Mouse (Mus musculus) intestine, embryonic 15.5 days (tissue): Measurements from ENCODE around the gene Cacna1s. TPM values are rescaled to one million over a fixed set of nuclear protein-coding genes. Genes with fewer than 3 reads are reported as not detected.

Experiments used
- ATAC-seq: fragments of 200-750 bp; cut with Nextera tagmentation; 2 replicates; pipeline ENCODE4 v1.8.0; 2017; ENCODE audit warnings: moderate TSS enrichment, moderate library complexity
- H3K27ac ChIP-seq: fragments of 300-500 bp; sonication (generic); 2 replicates; pipeline ENCODE4 v1.5.1; 2015; ENCODE audit warnings: mild to moderate bottlenecking, inconsistent platforms
- H3K27me3 ChIP-seq: fragments of 300-500 bp; sonication (generic); replicated peaks from 2 replicates; pipeline ENCODE4 v1.6.1; 2015; ENCODE audit warnings: inconsistent platforms
- H3K36me3 ChIP-seq: fragments of 300-500 bp; sonication (generic); 2 replicates; pipeline ENCODE4 v1.6.1; 2015; ENCODE audit warnings: inconsistent platforms
- H3K4me1 ChIP-seq: fragments of 300-500 bp; sonication (generic); replicated peaks from 2 replicates; pipeline ENCODE4 v1.6.1; 2015; ENCODE audit warnings: inconsistent platforms
- H3K4me2 ChIP-seq: fragments of 300-500 bp; sonication (generic); replicated peaks from 2 replicates; pipeline ENCODE4 v1.6.1; 2015; ENCODE audit warnings: mild to moderate bottlenecking, inconsistent platforms
- H3K4me3 ChIP-seq: fragments of 300-500 bp; sonication (generic); replicated peaks from 2 replicates; pipeline ENCODE4 v1.5.1; 2015; ENCODE audit warnings: inconsistent platforms
- H3K9ac ChIP-seq: fragments of 300-500 bp; sonication (generic); 2 replicates; pipeline ENCODE4 v1.6.1; 2015; ENCODE audit warnings: inconsistent platforms
- H3K9me3 ChIP-seq: fragments of 300-500 bp; sonication (generic); 2 replicates; pipeline ENCODE4 v1.6.1; 2016; ENCODE audit warnings: inconsistent platforms
- WGBS: fragments of 180-500 bp; shearing (Covaris S2); methylation state at CpG from one replicate; pipeline ENCODE4 v1.1.7; 2015; 5-methylcytosine and 5-hydroxymethylcytosine counted together
- polyA plus RNA-seq: library from polyadenylated mRNA; unstranded; fragments of >200 nt; fragmentation: Nextera tagmentation; extraction: Ambion mirVana; gene quantifications from 2 replicates; pipeline ENCODE4 v1.2.1, GENCODE M21; 2015

Gene Cacna1s
- 0.15 TPM in 1 of 2 replicates, not detected in the other for polyA plus RNA-seq

GRCm38 (mm10) chr1:136052547-136052946 is at the start of gene Cacna1s:
Gene Cacna1s, plus strand, starts transcription at chr1:136052750.
- H3K9ac ChIP-seq: no peak within 1 kb of the TSS
- H3K27ac ChIP-seq: no peak within 1 kb of the TSS
- H3K27me3 ChIP-seq: peaks cover 29% of the 10 kb centered on the region
- no peak within 1 kb of the TSS for H3K4me3 ChIP-seq
- no peaks in the 10 kb centered on the region for H3K9me3 ChIP-seq
- WGBS: 46% methylated on average over 11 of the region's 11 CpGs
- ATAC-seq: no peak
- H3K4me2 ChIP-seq: no peak within 1 kb of the TSS
- H3K4me1 ChIP-seq: peaks cover 9% of the 10 kb centered on the region; the same call in 1 of the 2 replicates
- no peaks in the 10 kb centered on the region for H3K36me3 ChIP-seq

GRCm38 (mm10) chr1:136006292-136006748 is 46.2 kb upstream of the Cacna1s start, which contains the start of gene Igfn1:
Gene Igfn1, minus strand, starts transcription at chr1:136006342.
- 84% methylated on average over 3 of the region's 3 CpGs for WGBS
- ATAC-seq: no peak
- peak within 1 kb of the TSS; percentile 47; the same call in 1 of the 2 replicates for H3K4me3 ChIP-seq
- H3K27me3 ChIP-seq: no peaks in the 10 kb centered on the region
- peak within 1 kb of the TSS; percentile 83 for H3K4me2 ChIP-seq
- no peak within 1 kb of the TSS for H3K27ac ChIP-seq
- H3K4me1 ChIP-seq: no peaks in the 10 kb centered on the region
- no peaks in the 10 kb centered on the region for H3K36me3 ChIP-seq
- no peak within 1 kb of the TSS; the same call in 1 of the 2 replicates for H3K9ac ChIP-seq
- H3K9me3 ChIP-seq: no peaks in the 10 kb centered on the region

GRCm38 (mm10) chr1:136007211-136008158 is 45.1 kb upstream of the Cacna1s start, which contains the start of gene Tmem9:
Gene Tmem9, plus strand, starts transcription at chr1:136008150.
- 4% methylated on average over 37 of the region's 37 CpGs for WGBS
- H3K27ac ChIP-seq: no peak within 1 kb of the TSS

DNA sequence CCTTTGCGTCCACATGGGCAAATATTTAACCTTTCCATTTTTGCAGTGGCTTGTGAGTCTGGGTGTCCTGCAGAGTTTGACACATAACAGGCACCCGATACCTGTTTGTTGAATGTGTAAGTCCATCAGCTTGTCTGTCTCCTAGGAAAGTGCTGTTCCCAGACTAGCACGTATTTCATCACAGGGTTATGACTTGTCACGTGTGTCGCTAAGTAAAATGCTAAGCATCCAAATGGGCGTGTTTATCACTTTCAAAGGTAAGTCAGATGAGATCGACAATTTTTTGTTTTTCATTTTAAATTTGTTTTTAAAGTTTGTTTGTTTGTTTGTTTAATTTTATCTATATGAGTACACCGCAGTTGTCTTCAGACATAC is 44.4 kb upstream of the Cacna1s start:
- Histone ChIP-seq H3K27ac (no peak overlapping the region), H3K4me1 (no peaks in the 10 kb centered on the region), H3K4me2 (peak overlapping the region; percentile 83), H3K9me3 (no peaks in the 10 kb centered on the region), H3K27me3 (no peaks in the 10 kb centered on the region), H3K4me3 (peak overlapping the region; percentile 47), H3K36me3 (no peaks in the 10 kb centered on the region), H3K9ac (no peak overlapping the region)
- ATAC-seq: peak; percentile 82
- WGBS: 14% methylated on average over 8 of the region's 8 CpGs

More at GRCm38 (mm10) chr1:136007211-136008158, 45.1 kb upstream of the Cacna1s start, which contains the start of gene Tmem9:
- no peaks in the 10 kb centered on the region for H3K36me3 ChIP-seq
- no peaks in the 10 kb centered on the region for H3K9me3 ChIP-seq
- H3K4me2 ChIP-seq: peak within 1 kb of the TSS; percentile 83
- H3K4me1 ChIP-seq: no peaks in the 10 kb centered on the region
- peak; percentile 97 for ATAC-seq
- H3K27me3 ChIP-seq: no peaks in the 10 kb centered on the region
- H3K9ac ChIP-seq: peak within 1 kb of the TSS; percentile 31; the same call in 1 of the 2 replicates
- H3K4me3 ChIP-seq: peak within 1 kb of the TSS; percentile 47

- WGBS: 92% methylated on average over 4 of the region's 4 CpGs
Measured at GRCm38 (mm10) chr1:136010247-136010646, 42.3 kb upstream of the Cacna1s start.

GRCm38 (mm10) chr1:136013513-136013912 is 39.0 kb upstream of the Cacna1s start:
- H3K27ac ChIP-seq: no peak overlapping the region
- H3K9ac ChIP-seq: no peak overlapping the region
- H3K27me3 ChIP-seq: no peaks in the 10 kb centered on the region
- no peaks in the 10 kb centered on the region for H3K9me3 ChIP-seq
- no peak for ATAC-seq
- 0 out of 2 replicates have a peak, but pooled peaks cover 3% of the 10 kb centered on the region for H3K4me1 ChIP-seq
- no peak overlapping the region for H3K4me3 ChIP-seq
- no peaks in the 10 kb centered on the region for H3K36me3 ChIP-seq
- H3K4me2 ChIP-seq: no peak overlapping the region
- WGBS: 83% methylated on average over 4 of the region's 4 CpGs

More at GRCm38 (mm10) chr1:136010247-136010646, 42.3 kb upstream of the Cacna1s start:
- no peak for ATAC-seq
- Histone ChIP-seq H3K9me3 (no peaks in the 10 kb centered on the region), H3K9ac (no peak overlapping the region), H3K4me3 (no peak overlapping the region), H3K27me3 (no peaks in the 10 kb centered on the region), H3K4me2 (no peak overlapping the region), H3K27ac (no peak overlapping the region), H3K4me1 (no peaks in the 10 kb centered on the region), H3K36me3 (no peaks in the 10 kb centered on the region)

- no peaks in the 10 kb centered on the region for H3K27me3 ChIP-seq
- no peak overlapping the region for H3K4me2 ChIP-seq
- no peaks in the 10 kb centered on the region for H3K9me3 ChIP-seq
- 58% methylated on average over 2 of the region's 2 CpGs for WGBS
- 0 out of 2 replicates have a peak, but pooled peaks cover 7% of the 10 kb centered on the region for H3K4me1 ChIP-seq
- no peak overlapping the region for H3K9ac ChIP-seq
- no peak; the same call in 1 of the 2 replicates for ATAC-seq
- H3K36me3 ChIP-seq: no peaks in the 10 kb centered on the region
- no peak overlapping the region for H3K27ac ChIP-seq
- H3K4me3 ChIP-seq: no peak overlapping the region
Measured at GRCm38 (mm10) chr1:136014796-136015502, 37.6 kb upstream of the Cacna1s start.

- Histone ChIP-seq H3K9ac (no peak overlapping the region), H3K27me3 (no peaks in the 10 kb centered on the region), H3K27ac (no peak overlapping the region), H3K36me3 (no peaks in the 10 kb centered on the region), H3K9me3 (no peaks in the 10 kb centered on the region), H3K4me2 (peak overlapping the region; percentile 92), H3K4me3 (no peak overlapping the region), H3K4me1 (0 out of 2 replicates have a peak, but pooled peaks cover 7% of the 10 kb centered on the region)
- peak; percentile 31; the same call in 1 of the 2 replicates for ATAC-seq
- 93% methylated on average over 2 of the region's 2 CpGs for WGBS
Measured at GRCm38 (mm10) chr1:136017307-136017706, 35.2 kb upstream of the Cacna1s start.

DNA sequence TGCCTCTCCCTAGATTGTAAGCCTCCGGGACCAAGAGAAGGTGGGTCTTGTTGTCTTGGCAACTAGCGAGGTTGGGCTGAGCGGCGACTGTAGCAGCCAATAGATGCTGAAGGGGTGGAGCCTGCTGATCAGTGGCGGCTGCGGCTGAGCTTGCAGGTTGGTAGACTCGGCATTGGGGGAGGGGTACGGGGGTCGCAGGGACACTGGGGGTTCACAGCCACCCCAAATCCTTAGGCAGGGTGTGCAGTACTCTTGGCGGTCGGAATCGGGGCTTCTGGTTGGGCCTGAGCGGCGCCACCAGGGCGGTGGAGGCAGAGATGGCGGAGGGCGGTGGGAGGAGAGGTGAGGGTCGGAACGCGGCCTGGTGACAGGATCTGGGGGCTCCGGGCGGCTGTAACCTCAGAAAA is 34.6 kb upstream of the Cacna1s start:
- peak overlapping the region; percentile 67 for H3K27ac ChIP-seq
- H3K4me3 ChIP-seq: peak overlapping the region; percentile 83
- peak overlapping the region; percentile 77 for H3K9ac ChIP-seq
- ATAC-seq: peak; percentile 98
- no peaks in the 10 kb centered on the region for H3K9me3 ChIP-seq
- H3K4me1 ChIP-seq: 0 out of 2 replicates have a peak, but pooled peaks cover 7% of the 10 kb centered on the region
- H3K36me3 ChIP-seq: no peaks in the 10 kb centered on the region
- H3K27me3 ChIP-seq: no peaks in the 10 kb centered on the region
- peak overlapping the region; percentile 92 for H3K4me2 ChIP-seq
- under 1% methylated on average over 22 of the region's 22 CpGs for WGBS

DNA sequence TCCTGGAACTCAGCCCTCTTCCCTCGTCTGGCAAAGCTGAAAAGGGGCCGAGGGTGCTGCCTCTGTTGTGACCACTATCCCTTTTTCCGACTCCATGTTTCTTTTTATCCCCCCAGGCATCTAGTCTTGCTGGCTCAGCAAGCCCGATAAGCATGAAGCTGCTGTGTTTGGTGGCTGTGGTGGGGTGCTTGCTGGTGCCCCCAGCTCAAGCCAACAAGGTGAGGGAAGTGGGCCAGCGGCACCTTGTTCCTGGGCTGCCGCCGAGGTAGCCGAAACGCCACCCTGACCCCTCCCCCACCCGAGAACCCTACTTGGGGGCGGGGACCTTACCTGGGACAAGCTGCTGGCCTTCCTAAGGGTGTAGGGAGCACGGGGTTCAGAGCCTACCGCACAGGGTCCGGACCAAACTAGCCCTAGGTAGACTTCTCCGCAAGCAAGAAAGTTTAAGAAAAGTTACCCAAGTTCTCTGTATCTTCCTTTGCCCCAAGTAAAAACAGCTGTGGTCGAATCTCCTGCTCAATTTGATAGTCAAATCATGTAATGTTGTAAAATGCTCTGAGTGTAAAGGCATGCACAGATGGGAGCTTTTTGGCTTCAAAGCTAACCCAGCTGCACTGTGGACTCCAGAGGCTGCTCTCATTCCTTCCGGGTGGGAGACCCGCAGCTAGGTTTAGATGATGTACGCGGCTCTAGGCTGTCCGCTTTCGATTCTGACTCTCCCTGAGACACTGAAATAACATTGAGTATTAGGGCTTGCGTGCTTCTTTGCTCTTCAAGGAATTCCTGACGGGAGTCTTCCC is 34.0 kb upstream of the Cacna1s start:
- Histone ChIP-seq H3K9ac (peak overlapping the region; percentile 77), H3K4me3 (peak overlapping the region; percentile 83), H3K27me3 (no peaks in the 10 kb centered on the region), H3K4me1 (0 out of 2 replicates have a peak, but pooled peaks cover 7% of the 10 kb centered on the region), H3K36me3 (0 out of 2 replicates have a peak, but pooled peaks cover 4% of the 10 kb centered on the region), H3K4me2 (peak overlapping the region; percentile 92), H3K9me3 (no peaks in the 10 kb centered on the region), H3K27ac (peak overlapping the region; percentile 67)
- ATAC-seq: peak; percentile 60
- 2% methylated on average over 24 of the region's 24 CpGs for WGBS

GRCm38 (mm10) chr1:136030201-136030600 is 22.3 kb upstream of the Cacna1s start:
- no peak for ATAC-seq
- Histone ChIP-seq H3K9me3 (no peaks in the 10 kb centered on the region), H3K4me3 (no peak overlapping the region), H3K4me1 (no peaks in the 10 kb centered on the region), H3K4me2 (no peak overlapping the region), H3K27ac (no peak overlapping the region), H3K9ac (no peak overlapping the region), H3K36me3 (peaks cover 50% of the 10 kb centered on the region), H3K27me3 (no peaks in the 10 kb centered on the region)
- 70% methylated on average over 7 of the region's 7 CpGs for WGBS
